Mouse (Mus musculus): ENCODE measurements around the gene Ppp5c.

DNA sequence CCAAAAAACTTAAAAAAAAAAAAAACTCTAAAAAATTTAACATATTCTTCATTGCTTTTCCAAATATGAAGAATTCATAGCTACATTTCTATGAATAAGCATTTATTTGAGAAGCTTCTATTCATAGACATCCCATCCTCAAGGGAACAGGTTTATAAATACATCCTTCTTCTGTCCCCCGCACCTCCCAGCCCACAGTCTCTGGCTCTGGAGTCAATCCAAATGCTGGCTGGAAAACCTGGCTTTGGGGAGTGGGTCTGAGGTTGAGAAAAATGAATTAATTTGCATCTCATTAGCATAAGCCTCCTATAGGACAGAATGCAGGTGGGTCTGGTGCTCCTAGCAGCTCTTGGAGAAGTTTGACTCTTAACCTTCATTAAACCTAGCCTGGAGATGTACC is 18.0 kb upstream of the Ppp5c start:
- no peak for TF ChIP-seq POLR2A (IDR thresholded peaks at IDR 0.05; ENCODE audit: control insufficient read depth, extremely low read depth, insufficient read depth, low read length, poor library complexity)
- TF ChIP-seq CTCF (IDR thresholded peaks at IDR 0.05; ENCODE audit: borderline replicate concordance, control insufficient read depth, extremely low read depth, insufficient read depth, low read length, poor library complexity), result no peak
